Mouse (Mus musculus) heart, adult 9 months (tissue): Measurements from ENCODE around the gene Olfr461.
"Not testable (repeated sequence)": the region's sequence is repeated elsewhere in the genome, so short reads cannot be mapped to it uniquely, and the experiment has no call there.

Experiments used
- DNase-seq, 2 experiments: peaks; one replicate each; pipeline ENCODE4 v3.0.0; 2022; ENCODE audit warnings: low spot score in 2 of 2

The Olfr461 gene

GRCm38 (mm10) chr6:40554950-40555349 is at the start of gene Olfr461:
Gene Olfr461 (minus strand): TSS chr6:40555050.
- no peak for DNase-seq

GRCm38 (mm10) chr6:40598546-40598945 is 43.7 kb upstream of the Olfr461 start:
- not testable (repeated sequence) for DNase-seq

- DNase-seq = no peak
These were observed 40.1 kb upstream of the Olfr461 start for GRCm38 (mm10) chr6:40594804-40595550.

- no peak for DNase-seq
These were observed 33.5 kb upstream of the Olfr461 start for GRCm38 (mm10) chr6:40588346-40588745.

- peak; percentile 7 for DNase-seq
These were observed 30.8 kb upstream of the Olfr461 start, which contains the start of gene Clec5a for GRCm38 (mm10) chr6:40585645-40586044. Gene Clec5a (minus strand): TSS chr6:40585821.

- no peak for DNase-seq
These were observed 29.5 kb upstream of the Olfr461 start for GRCm38 (mm10) chr6:40584336-40584735.

- DNase-seq = peak; percentile 16 to 30
These were observed 21.5 kb upstream of the Olfr461 start for GRCm38 (mm10) chr6:40576305-40576704.

GRCm38 (mm10) chr6:40573618-40574017 is 18.8 kb upstream of the Olfr461 start:
- peak in 1 of 2 experiments; percentile 27 for DNase-seq

- no peak for DNase-seq
These were observed 14.3 kb upstream of the Olfr461 start, which contains the start of gene Olfr460 for GRCm38 (mm10) chr6:40569187-40569586. Gene Olfr460 (plus strand): TSS chr6:40569487.

- DNase-seq = no peak
These were observed 10.2 kb downstream of the Olfr461 start for GRCm38 (mm10) chr6:40544690-40545089.

GRCm38 (mm10) chr6:40519408-40519807 is 35.4 kb downstream of the Olfr461 start, which contains the start of gene Prss37:
Gene Prss37 (minus strand): TSS chr6:40519508.
- no peak for DNase-seq

GRCm38 (mm10) chr6:40493229-40493628 is 61.6 kb downstream of the Olfr461 start, which contains the start of gene Tas2r108:
Gene Tas2r108 (plus strand): TSS chr6:40493529.
- DNase-seq = no peak
